Mouse (Mus musculus) liver, embryonic 14.5 days (tissue): ENCODE results near the gene Aldh1a1.

Experiments
- CTCF ChIP-seq: IDR thresholded peaks from 2 replicates; pipeline ENCODE4 v1.5.1; 2016; ENCODE audit warnings: antibody characterized with exemption, low read depth, control low read depth
- EP300 ChIP-seq: IDR thresholded peaks from 2 replicates; pipeline ENCODE4 v1.6.1; 2016; ENCODE audit warnings: antibody characterized with exemption, low read depth

GRCm38 (mm10) chr19:20508609-20509008 is 16.1 kb downstream of the Aldh1a1 start:
- no peak for TF ChIP-seq CTCF
- no peak for TF ChIP-seq EP300
